Mouse (Mus musculus) limb, embryonic 13.5 days (tissue): ENCODE data around the gene Zan. TPM values are rescaled to one million over a fixed set of nuclear protein-coding genes. Genes with fewer than 3 reads are reported as not detected.

ENCODE experiments used
- ATAC-seq: fragments of 200-750 bp; cut with Nextera tagmentation; 2 replicates; pipeline ENCODE4 v1.8.0; 2017; ENCODE audit warnings: low read depth, moderate number of reproducible peaks, moderate TSS enrichment; ENCODE audit not compliant: low FRiP score
- H3K27ac ChIP-seq: fragments of 300-500 bp; sonication (generic); 2 replicates; pipeline ENCODE4 v1.5.1; 2015; ENCODE audit warnings: inconsistent platforms, mild to moderate bottlenecking, moderate library complexity
- H3K27me3 ChIP-seq: fragments of 300-500 bp; sonication (generic); 2 replicates; pipeline ENCODE4 v1.6.1; 2015; ENCODE audit warnings: mild to moderate bottlenecking, inconsistent platforms
- H3K36me3 ChIP-seq: fragments of 300-500 bp; sonication (generic); 2 replicates; pipeline ENCODE4 v1.6.1; 2015; ENCODE audit warnings: inconsistent platforms, mild to moderate bottlenecking, moderate library complexity
- H3K4me1 ChIP-seq: fragments of 300-500 bp; sonication (generic); 2 replicates; pipeline ENCODE4 v1.6.1; 2015; ENCODE audit warnings: inconsistent platforms
- H3K4me2 ChIP-seq: fragments of 300-500 bp; sonication (generic); replicated peaks from 2 replicates; pipeline ENCODE4 v1.6.1; 2015; ENCODE audit warnings: inconsistent platforms, mild to moderate bottlenecking, moderate library complexity
- H3K4me3 ChIP-seq: fragments of 300-500 bp; sonication (generic); 2 replicates; pipeline ENCODE4 v1.5.1; 2015; ENCODE audit warnings: moderate library complexity, mild to moderate bottlenecking, inconsistent platforms
- H3K9ac ChIP-seq: fragments of 300-500 bp; sonication (generic); 2 replicates; pipeline ENCODE4 v1.6.1; 2015; ENCODE audit warnings: mild to moderate bottlenecking, inconsistent platforms
- H3K9me3 ChIP-seq: fragments of 300-500 bp; sonication (generic); 2 replicates; pipeline ENCODE4 v1.6.1; 2016; ENCODE audit warnings: inconsistent platforms
- WGBS: fragments of 180-500 bp; shearing (Covaris S2); methylation state at CpG from one replicate; pipeline ENCODE4 v1.1.7; 2015; 5-methylcytosine and 5-hydroxymethylcytosine counted together
- polyA plus RNA-seq: library from polyadenylated mRNA; unstranded; fragments of >200 nt; fragmentation: Nextera tagmentation; extraction: Ambion mirVana; gene quantifications from 2 replicates; pipeline ENCODE4 v1.2.1, GENCODE M21; 2015

Gene Zan
- polyA plus RNA-seq, 1 experiment from 2014 or later, result 0.05 TPM

- Histone ChIP-seq H3K36me3 (0 out of 2 replicates have a peak, but pooled peaks cover 6% of the 10 kb centered on the region), H3K27ac (no peak within 1 kb of the TSS), H3K9me3 (no peaks in the 10 kb centered on the region), H3K9ac (peak within 1 kb of the TSS; percentile 78), H3K27me3 (no peaks in the 10 kb centered on the region), H3K4me1 (peaks cover 16% of the 10 kb centered on the region), H3K4me3 (peak within 1 kb of the TSS; percentile 65), H3K4me2 (peak within 1 kb of the TSS; percentile 87)
- ATAC-seq, result peak; percentile 93
- under 1% methylated on average over 44 of the region's 44 CpGs for WGBS
These were observed 143.2 kb downstream of the Zan start, which contains the start of gene Slc12a9 for GRCm38 (mm10) chr5:137333512-137334174. TSS of gene Slc12a9 (minus strand) at chr5:137333597.

DNA sequence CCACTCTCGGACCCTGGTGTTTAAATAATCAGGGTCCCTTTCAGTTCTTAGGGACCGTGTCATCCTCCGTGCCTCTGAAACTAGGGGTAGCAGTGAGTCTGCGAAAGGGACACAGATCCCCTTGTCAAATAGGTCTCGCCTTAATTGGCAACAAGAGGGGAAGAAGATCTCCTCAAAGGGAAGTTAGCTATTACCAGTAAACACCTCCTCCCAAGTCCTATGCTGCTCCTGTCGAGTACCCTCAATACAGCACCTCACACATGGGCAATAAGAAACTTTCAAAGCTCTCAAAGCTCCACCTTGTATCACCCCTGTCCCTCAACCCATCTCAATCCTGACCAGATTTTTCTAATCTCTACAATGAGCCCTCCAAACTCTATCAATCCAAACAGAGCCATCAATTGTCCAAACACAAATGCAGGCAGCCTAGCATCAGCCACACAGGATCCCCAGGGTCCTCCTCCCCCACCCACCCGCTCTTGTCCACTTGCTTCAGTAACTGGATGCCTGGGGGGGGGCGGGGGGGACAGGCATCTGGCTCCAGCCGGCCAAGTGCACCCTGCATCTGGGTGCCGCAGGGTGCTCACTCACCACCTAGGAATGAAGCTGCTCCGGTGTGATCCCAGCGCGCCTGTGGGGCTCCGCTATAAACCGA, 143.9 kb downstream of the Zan start:
- no peak overlapping the region for H3K27ac ChIP-seq

GRCm38 (mm10) chr5:137330910-137331309, 146.0 kb downstream of the Zan start:
- Histone ChIP-seq H3K4me2 (no peak overlapping the region), H3K4me3 (no peak overlapping the region), H3K27ac (no peak overlapping the region), H3K27me3 (no peaks in the 10 kb centered on the region), H3K9me3 (no peaks in the 10 kb centered on the region), H3K36me3 (peaks cover 27% of the 10 kb centered on the region), H3K9ac (no peak overlapping the region), H3K4me1 (peaks cover 11% of the 10 kb centered on the region)
- no peak for ATAC-seq
- 86% methylated on average over 7 of the region's 7 CpGs for WGBS

More for the DNA sequence above, 143.9 kb downstream of the Zan start:
- Histone ChIP-seq H3K9me3 (no peaks in the 10 kb centered on the region), H3K27me3 (no peaks in the 10 kb centered on the region), H3K9ac (peak overlapping the region; percentile 78), H3K4me3 (peak overlapping the region; percentile 65), H3K4me1 (peaks cover 15% of the 10 kb centered on the region), H3K36me3 (peaks cover 13% of the 10 kb centered on the region; the same call in 1 of the 2 replicates), H3K4me2 (peak overlapping the region; percentile 87)
- ATAC-seq, result no peak
- WGBS, result 15% methylated on average over 15 of the region's 15 CpGs

Other genes starting within 250 kb of the Zan start
- 17.2 and 18.3 TPM in 2 replicates for gene Ache, start 189.5 kb downstream of the Zan start, polyA plus RNA-seq
- gene Ufsp1, start 182.4 kb downstream of the Zan start, polyA plus RNA-seq, result 8.4 and 9.6 TPM in 2 replicates
- 141 and 149 TPM in 2 replicates for gene Srrt, start 169.4 kb downstream of the Zan start, polyA plus RNA-seq
- gene Trip6, start 162.7 kb downstream of the Zan start, polyA plus RNA-seq, result 104 and 107 TPM in 2 replicates
- gene Slc12a9, start 143.5 kb downstream of the Zan start, polyA plus RNA-seq, result 17.2 and 17.9 TPM in 2 replicates
- gene Ephb4, start 127.0 kb downstream of the Zan start, polyA plus RNA-seq, result 76.5 and 82.3 TPM in 2 replicates
- gene Pop7, start 25.5 kb upstream of the Zan start, polyA plus RNA-seq, result 48.4 and 54.0 TPM in 2 replicates
- gene Gigyf1, start 41.5 kb upstream of the Zan start, polyA plus RNA-seq, result 16.1 and 16.7 TPM in 2 replicates
- gene Epo, start 56.2 kb upstream of the Zan start, polyA plus RNA-seq, result 0.78 and 0.86 TPM in 2 replicates
- gene Gnb2, start 56.4 kb upstream of the Zan start, polyA plus RNA-seq, result 343 and 352 TPM in 2 replicates
- gene Actl6b, start 76.5 kb upstream of the Zan start, polyA plus RNA-seq, result 0.45 and 0.93 TPM in 2 replicates
- 0.32 and 0.38 TPM in 2 replicates for gene Tfr2, start 92.8 kb upstream of the Zan start, polyA plus RNA-seq
- 27.9 and 28.7 TPM in 2 replicates for gene Mospd3, start 124.0 kb upstream of the Zan start, polyA plus RNA-seq
- gene Pcolce, start 136.7 kb upstream of the Zan start, polyA plus RNA-seq, result 152 and 157 TPM in 2 replicates
- gene Fbxo24, start 151.9 kb upstream of the Zan start, polyA plus RNA-seq, result 0.19 and 0.23 TPM in 2 replicates
- gene Lrch4, start 152.1 kb upstream of the Zan start, polyA plus RNA-seq, result 34.0 and 34.3 TPM in 2 replicates
- 6.1 and 9.6 TPM in 2 replicates for gene Gm20605, start 152.1 kb upstream of the Zan start, polyA plus RNA-seq
- 7.3 and 8.9 TPM in 2 replicates for gene Sap25, start 164.3 kb upstream of the Zan start, polyA plus RNA-seq
- gene Irs3, start 168.7 kb upstream of the Zan start, polyA plus RNA-seq, result 0.18 and 0.26 TPM in 2 replicates
- gene Agfg2, start 207.7 kb upstream of the Zan start, polyA plus RNA-seq, result 19.4 and 19.7 TPM in 2 replicates